In the genomic region with DNA sequence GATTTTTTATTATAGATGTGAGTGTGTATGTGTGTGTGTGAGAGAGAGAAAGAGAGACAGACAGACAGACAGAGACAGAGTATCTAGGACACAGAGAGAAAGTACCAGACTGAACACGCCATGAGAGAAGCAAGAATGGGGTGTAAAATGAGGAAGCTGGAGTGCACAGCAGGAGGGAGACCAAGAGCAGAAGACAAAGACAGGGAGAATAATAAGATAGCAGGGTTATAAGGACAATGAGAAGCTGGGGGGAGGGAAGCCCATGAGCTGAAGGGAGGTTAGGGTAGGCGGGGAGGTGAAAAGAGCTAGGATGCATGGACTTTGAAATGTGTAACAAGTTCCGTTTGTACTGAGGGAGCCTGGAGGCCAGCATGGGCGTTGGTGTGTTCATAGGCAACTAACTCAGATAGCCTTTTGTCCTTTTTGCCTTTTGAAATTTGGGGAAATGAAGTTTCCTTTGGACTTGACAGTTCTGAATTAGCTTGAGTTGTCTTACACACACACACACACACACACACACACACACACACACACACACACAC, we compare ENCODE assay signal across 20 mouse cellular contexts.
DNase-seq lines count a peak whose midpoint lies in the region; ATAC-seq and TF ChIP-seq lines count a peak whose summit lies in the region.
"Had no signal": no experiment of that assay in that cellular context is flagged by ENCODE, and none has a peak within 500 bp of the region (broad histone marks: within the 10 kb centered on the region; RNA-seq: fewer than 3 reads in every experiment).

No protein-coding gene starts in this region.

- no peak overlapping the region for H3K4me3 ChIP-seq in G1E (ENCODE audit: low read depth, low read length)
- no peak overlapping the region for H3K4me3 ChIP-seq in liver, adult 2 months (ENCODE audit: insufficient read depth, low read depth, low read length)
- no peak overlapping the region for H3K4me3 ChIP-seq in liver, postnatal 0 days (ENCODE audit: low read depth, low read length)
- H3K4me3 ChIP-seq: forebrain, embryonic 12.5 days; gastrocnemius, adult 2 months; heart, embryonic 13.5 days; hindbrain, embryonic 15.5 days; limb, embryonic 15.5 days; myocyte had no signal

- no peaks in the 10 kb centered on the region for H3K27me3 ChIP-seq in G1E (ENCODE audit: insufficient read depth, low read length)
- H3K27me3 ChIP-seq in liver, adult 2 months (ENCODE audit: control insufficient read depth, insufficient read depth, low read length), result no peaks in the 10 kb centered on the region
- no peaks in the 10 kb centered on the region for H3K27me3 ChIP-seq in liver, postnatal 0 days (ENCODE audit: insufficient read depth, low read length)
- H3K27me3 ChIP-seq: forebrain, embryonic 12.5 days; heart, embryonic 13.5 days; hindbrain, embryonic 15.5 days; limb, embryonic 15.5 days had no signal

- peak; percentile 78 for DNase-seq in ES-CJ7 (ENCODE audit: low read depth, low spot score)
- peak; percentile 13 for DNase-seq in G1E (ENCODE audit: low spot score)
- peak; percentile 72 for DNase-seq in liver, adult 2 months (ENCODE audit: extremely low read depth, low read depth, low spot score)
- DNase-seq in liver, postnatal 0 days, result peak; percentile 31
- DNase-seq in left cerebral cortex, adult 18-20 months (ENCODE audit: low spot score in 2 of 2), result no peak
- DNase-seq in kidney, adult 9 months, result no peak
- DNase-seq: cerebellum, adult 8-10 months; gastrocnemius, adult 2 months; kidney, postnatal 4 days; layer of hippocampus, postnatal 36 days; lung, postnatal 10 days; midbrain, embryonic 14.5 days; right cerebral cortex, postnatal 14 days; spleen, adult 18-20 months had no signal

- TF ChIP-seq CTCF in G1E (IDR thresholded peaks at IDR 0.05; ENCODE audit: low read depth, low read length), result no peak
- no peak for TF ChIP-seq CTCF in liver, adult 2 months (IDR thresholded peaks at IDR 0.05; ENCODE audit: low read depth, low read length)
- TF ChIP-seq CTCF in liver, postnatal 0 days (IDR thresholded peaks at IDR 0.05; ENCODE audit: low read depth), result no peak

- H3K4me1 ChIP-seq in G1E (ENCODE audit: insufficient read depth, low read depth, low read length), result peaks cover 66% of the 10 kb centered on the region
- peaks cover 15% of the 10 kb centered on the region for H3K4me1 ChIP-seq in liver, adult 2 months (ENCODE audit: control insufficient read depth, insufficient read depth, low read length)
- H3K4me1 ChIP-seq in liver, postnatal 0 days (ENCODE audit: insufficient read depth), result peaks cover 38% of the 10 kb centered on the region
- H3K4me1 ChIP-seq: hindbrain, embryonic 15.5 days; limb, embryonic 15.5 days had no signal

- H3K79me2 ChIP-seq in liver, adult 2 months (ENCODE audit: control insufficient read depth, insufficient read depth, low read length), result no peaks in the 10 kb centered on the region

- TF ChIP-seq EP300 in liver, postnatal 0 days (IDR thresholded peaks at IDR 0.05; ENCODE audit: low read depth), result no peak

- H3K9me3 ChIP-seq in G1E (replicated peaks), result no peaks in the 10 kb centered on the region
- no peaks in the 10 kb centered on the region for H3K9me3 ChIP-seq in liver, postnatal 0 days (ENCODE audit: low read length)
- H3K9me3 ChIP-seq: forebrain, embryonic 12.5 days; heart, embryonic 13.5 days; hindbrain, embryonic 15.5 days; limb, embryonic 15.5 days had no signal

- H3K36me3 ChIP-seq in G1E (replicated peaks), result no peaks in the 10 kb centered on the region
- H3K36me3 ChIP-seq in liver, adult 2 months (ENCODE audit: control insufficient read depth, insufficient read depth, low read length), result no peaks in the 10 kb centered on the region
- no peaks in the 10 kb centered on the region for H3K36me3 ChIP-seq in liver, postnatal 0 days (replicated peaks; ENCODE audit: insufficient read depth, low read length)
- H3K36me3 ChIP-seq: forebrain, embryonic 12.5 days; heart, embryonic 13.5 days; hindbrain, embryonic 15.5 days; limb, embryonic 15.5 days had no signal

- no peak overlapping the region for H3K4me2 ChIP-seq in liver, postnatal 0 days (ENCODE audit: low read depth, low read length)
- H3K4me2 ChIP-seq: forebrain, embryonic 12.5 days; heart, embryonic 13.5 days; hindbrain, embryonic 15.5 days; limb, embryonic 15.5 days had no signal

- ATAC-seq in G1E (ENCODE audit: extremely low read depth, insufficient number of reproducible peaks, low FRiP score, poor library complexity, severe bottlenecking), result no peak
- no peak for ATAC-seq in liver, postnatal 0 days
- ATAC-seq in granulocyte monocyte progenitor cell, adult 5-6 weeks (replicated peaks; ENCODE audit: poor library complexity, severe bottlenecking), result no peak

- WGBS in liver, adult 2 months, result 33% methylated on average over 4 of the region's 4 CpGs
- 35% methylated on average over 4 of the region's 4 CpGs for WGBS in liver, postnatal 0 days (ENCODE audit: insufficient replicate concordance)

- no peak overlapping the region for H3K9ac ChIP-seq in liver, adult 2 months (ENCODE audit: low read depth, low read length)
- H3K9ac ChIP-seq in liver, postnatal 0 days (replicated peaks), result no peak overlapping the region
- H3K9ac ChIP-seq: forebrain, embryonic 12.5 days; heart, embryonic 13.5 days; hindbrain, embryonic 15.5 days; limb, embryonic 15.5 days had no signal

- TF ChIP-seq POLR2A in liver, adult 2 months (IDR thresholded peaks at IDR 0.05; ENCODE audit: extremely low read depth, insufficient read depth, low read length), result no peak

- peak overlapping the region; percentile 33; the same call in 1 of the 2 replicates for H3K27ac ChIP-seq in liver, adult 2 months (replicated peaks; ENCODE audit: insufficient read depth, low read depth, low read length)
- H3K27ac ChIP-seq in liver, postnatal 0 days (ENCODE audit: low read depth), result peak overlapping the region; percentile 37
- H3K27ac ChIP-seq: forebrain, embryonic 12.5 days; gastrocnemius, adult 2 months; heart, embryonic 13.5 days; hindbrain, embryonic 15.5 days; limb, embryonic 15.5 days had no signal

Comparison
In these comparisons a context has a peak if more than half of its experiments do, and no peak if none do; other contexts are left out.
1. DNase-seq: peak in ES-CJ7 (single experiment), G1E (single experiment), liver, adult 2 months (single experiment) and liver, postnatal 0 days (single experiment); none in left cerebral cortex, adult 18-20 months (0 of 2) and kidney, adult 9 months (single experiment).